Mouse (Mus musculus) E14TG2a.4 (cell line): ENCODE measurements at regions not wholly inside any gene's neighbourhood (a gene's known extent, or its start where the extent isn't known, plus 50 kb on each side); places are given as distances from the start of the nearest gene placed in this dataset.

Experiments used
- CTCF ChIP-seq: conservative IDR thresholded peaks from 2 replicates; pipeline ENCODE4 v1.5.1; 2014; ENCODE audit warnings: low read length
- NANOG ChIP-seq: IDR thresholded peaks from 2 replicates; pipeline ENCODE4 v1.6.1; 2014; ENCODE audit warnings: borderline replicate concordance, low read length, mixed read lengths
- POU5F1 ChIP-seq: IDR thresholded peaks from 2 replicates; pipeline ENCODE4 v1.6.1; 2014; ENCODE audit warnings: low read length, borderline replicate concordance

GRCm38 (mm10) chr9:25795142-25795910, 314.0 kb downstream of the Eepd1 start:
- TF ChIP-seq CTCF, result no peak
- TF ChIP-seq POU5F1, result no peak
- TF ChIP-seq NANOG, result no peak
